Mouse (Mus musculus) embryonic stem cell, embryonic (primary cell): Measurements from ENCODE around the gene Eepd1.
"Not testable (repeated sequence)": the region's sequence is repeated elsewhere in the genome, so short reads cannot be mapped to it uniquely, and the experiment has no call there.

Source experiments
- CTCF ChIA-PET, 4 experiments: fragments of 300-600 bp in 2 of 4; fragments of 350-600 bp in 2 of 4; sonication (Branson Sonifier 250); formaldehyde crosslinking; loops; one replicate each; lab custom pipeline; 2022; ENCODE audit warnings: inconsistent platforms in 2 of 4; lab: Charles Lee
- POLR2A ChIA-PET, 4 experiments: fragments of 300-600 bp in 2 of 4; fragments of 350-600 bp in 2 of 4; sonication (Branson Sonifier 250); formaldehyde crosslinking; loops; one replicate each; lab custom pipeline; 2022; ENCODE audit warnings: antibody characterized with exemption in 4 of 4, inconsistent platforms in 1 of 4; lab: Charles Lee

Gene Eepd1

GRCm38 (mm10) chr9:25481344-25482095 is at the start of gene Eepd1:
Gene Eepd1 (plus strand): TSS chr9:25481547.
- POLR2A ChIA-PET: interaction anchor here in 3 of 4 experiments (0.6 to 1.3 kb wide), 13 partner anchors 12 to 494 kb away, joined by 3 to 8 read pairs (median 3); partner anchors contain the start of gene Herpud2 (in 2 of the 3)
- CTCF ChIA-PET: interaction anchor here in 1 of 4 experiments (0.9 kb wide), 1 partner anchor 110 kb away, joined by 4 read pairs; no protein-coding TSS in a partner anchor

GRCm38 (mm10) chr9:25438836-25439235 is 42.5 kb upstream of the Eepd1 start:
- ChIA-PET POLR2A (interaction anchor here in 1 of 4 experiments (0.6 kb wide), 1 partner anchor 51 kb away, joined by 3 read pairs; no protein-coding TSS in a partner anchor), CTCF (interaction anchor here in 2 of 4 experiments (0.7 to 0.8 kb wide), 2 partner anchors 42 to 1521 kb away, joined by 3 read pairs; no protein-coding TSS in a partner anchor)

- POLR2A ChIA-PET, CTCF ChIA-PET: not testable (repeated sequence)
These were observed 41.3 kb upstream of the Eepd1 start for GRCm38 (mm10) chr9:25440046-25440445.

- ChIA-PET CTCF (no interaction called here), POLR2A (no interaction called here)
These were observed 39.3 kb upstream of the Eepd1 start for GRCm38 (mm10) chr9:25442041-25442440.

- ChIA-PET CTCF (no interaction called here), POLR2A (no interaction called here)
These were observed 38.3 kb upstream of the Eepd1 start for GRCm38 (mm10) chr9:25443029-25443428.

- ChIA-PET CTCF (no interaction called here), POLR2A (no interaction called here)
These were observed 37.8 kb upstream of the Eepd1 start for GRCm38 (mm10) chr9:25443546-25443945.

- POLR2A ChIA-PET: no interaction called here
- CTCF ChIA-PET: no interaction called here
These were observed 31.0 kb upstream of the Eepd1 start for GRCm38 (mm10) chr9:25450394-25450793.

- ChIA-PET CTCF (no interaction called here), POLR2A (no interaction called here)
These were observed 26.3 kb upstream of the Eepd1 start for GRCm38 (mm10) chr9:25455027-25455426.

- CTCF ChIA-PET: no interaction called here
- POLR2A ChIA-PET: no interaction called here
These were observed 20.4 kb upstream of the Eepd1 start for GRCm38 (mm10) chr9:25460835-25461555.

GRCm38 (mm10) chr9:25464305-25464704 is 17.0 kb upstream of the Eepd1 start:
- POLR2A ChIA-PET: no interaction called here
- CTCF ChIA-PET: interaction anchor here in 1 of 4 experiments (0.6 kb wide), 1 partner anchor 271 kb away, joined by 3 read pairs; no protein-coding TSS in a partner anchor

- ChIA-PET CTCF (interaction anchor here in 1 of 4 experiments (0.7 kb wide), 1 partner anchor 1784 kb away, joined by 5 read pairs; no protein-coding TSS in a partner anchor), POLR2A (interaction anchor here in 1 of 4 experiments (0.5 kb wide), 1 partner anchor 855 kb away, joined by 6 read pairs; no protein-coding TSS in a partner anchor)
These were observed 1.8 kb upstream of the Eepd1 start for GRCm38 (mm10) chr9:25479392-25480020.

GRCm38 (mm10) chr9:25480676-25481075 is 671 bp upstream of the Eepd1 start:
- CTCF ChIA-PET: interaction anchor here in 1 of 4 experiments (0.9 kb wide), 1 partner anchor 111 kb away, joined by 4 read pairs; no protein-coding TSS in a partner anchor
- POLR2A ChIA-PET: interaction anchor here in 3 of 4 experiments (0.7 to 1.3 kb wide), 7 partner anchors 11 to 493 kb away, joined by 3 to 5 read pairs (median 3); partner anchors contain the start of gene Herpud2 (in 1 of the 3)

GRCm38 (mm10) chr9:25482322-25482998 is 1.1 kb downstream of the Eepd1 start:
- POLR2A ChIA-PET: interaction anchor here in 2 of 4 experiments (0.6 to 1.0 kb wide), 3 partner anchors 12 to 331 kb away, joined by 3 to 4 read pairs (median 3); partner anchors contain the start of gene Herpud2 (in 1 of the 2)
- CTCF ChIA-PET: no interaction called here

GRCm38 (mm10) chr9:25482999-25483347 is 1.6 kb downstream of the Eepd1 start:
- CTCF ChIA-PET: interaction anchor here in 1 of 4 experiments (0.7 kb wide), 1 partner anchor 30 kb away, joined by 7 read pairs; no protein-coding TSS in a partner anchor
- POLR2A ChIA-PET: interaction anchor here in 1 of 4 experiments (0.6 kb wide), 1 partner anchor 11 kb away, joined by 4 read pairs; no protein-coding TSS in a partner anchor

GRCm38 (mm10) chr9:25483931-25484618 is 2.7 kb downstream of the Eepd1 start:
- ChIA-PET POLR2A (no interaction called here), CTCF (no interaction called here)

GRCm38 (mm10) chr9:25484619-25484986 is 3.3 kb downstream of the Eepd1 start:
- POLR2A ChIA-PET: no interaction called here
- CTCF ChIA-PET: no interaction called here

GRCm38 (mm10) chr9:25485006-25485405 is 3.7 kb downstream of the Eepd1 start:
- CTCF ChIA-PET: interaction anchor here in 1 of 4 experiments (0.6 kb wide), 1 partner anchor 436 kb away, joined by 10 read pairs; no protein-coding TSS in a partner anchor
- POLR2A ChIA-PET: interaction anchor here in 1 of 4 experiments (1.0 kb wide), 1 partner anchor 14 kb away, joined by 3 read pairs; no protein-coding TSS in a partner anchor
